Mouse (Mus musculus) kidney, postnatal 0 days (tissue): ENCODE measurements around the gene Cdc34. TPM values are rescaled to one million over a fixed set of nuclear protein-coding genes. Genes with fewer than 3 reads are reported as not detected.
A peak's percentile ranks its signal among the peaks of the same experiment; 100 is the strongest.

ENCODE experiments used
- ATAC-seq: fragments of 200-750 bp; cut with Nextera tagmentation; replicated peaks from 2 replicates; pipeline ENCODE4 v1.8.0; 2017; ENCODE audit warnings: low read depth, moderate number of reproducible peaks, moderate TSS enrichment, moderate library complexity; ENCODE audit not compliant: low FRiP score
- DNase-seq: peaks from one replicate; pipeline ENCODE4 v3.0.0-alpha.2; 2016; ENCODE audit warnings: low spot score
- H3K27ac ChIP-seq: fragments of 300-500 bp; sonication (generic); 2 replicates; pipeline ENCODE4 v1.5.1; 2014; ENCODE audit warnings: mild to moderate bottlenecking
- H3K27me3 ChIP-seq: fragments of 300-500 bp; sonication (generic); 2 replicates; pipeline ENCODE4 v1.6.1; 2014; ENCODE audit warnings: low read length, mixed read lengths; ENCODE audit not compliant: insufficient read depth
- H3K36me3 ChIP-seq: fragments of 300-500 bp; sonication (generic); 2 replicates; pipeline ENCODE4 v1.6.1; 2014; ENCODE audit warnings: low read length, mixed read lengths; ENCODE audit not compliant: insufficient read depth
- H3K4me1 ChIP-seq: fragments of 300-500 bp; sonication (generic); replicated peaks from 2 replicates; pipeline ENCODE4 v1.6.1; 2014; ENCODE audit warnings: antibody characterized with exemption, low read length, mixed read lengths; ENCODE audit not compliant: insufficient read depth
- H3K4me2 ChIP-seq: fragments of 300-500 bp; sonication (generic); 2 replicates; pipeline ENCODE4 v1.6.1; 2014; ENCODE audit warnings: mild to moderate bottlenecking, low read length, moderate library complexity, mixed read lengths
- H3K4me3 ChIP-seq: fragments of 300-500 bp; sonication (generic); replicated peaks from 2 replicates; pipeline ENCODE4 v1.5.1; 2014; ENCODE audit warnings: low read depth, low read length
- H3K9ac ChIP-seq: fragments of 300-500 bp; sonication (generic); 2 replicates; pipeline ENCODE4 v1.6.1; 2014; ENCODE audit warnings: low read depth, low read length
- H3K9me3 ChIP-seq: fragments of 300-500 bp; sonication (generic); replicated peaks from 2 replicates; pipeline ENCODE4 v1.6.1; 2016; ENCODE audit warnings: low read length, inconsistent platforms, mixed read lengths
- CTCF ChIP-seq: IDR thresholded peaks from 2 replicates; pipeline ENCODE4 v1.5.1; 2016; ENCODE audit warnings: antibody characterized with exemption, low read depth, mild to moderate bottlenecking, moderate library complexity
- WGBS: fragments of 180-500 bp; shearing (Covaris S2); extraction: QIAGEN DNeasy Blood & Tissue Kit; methylation state at CpG from one replicate; pipeline ENCODE4 v1.1.7; 2014; 5-methylcytosine and 5-hydroxymethylcytosine counted together
- polyA plus RNA-seq: library from polyadenylated mRNA; unstranded; fragments of >200 nt; fragmentation: Nextera tagmentation; extraction: Ambion mirVana; gene quantifications from 2 replicates; pipeline ENCODE4 v1.2.1, GENCODE M21; 2015

Cdc34 gene
- polyA plus RNA-seq, 1 experiment from 2014 or later: 75.7 TPM

DNA sequence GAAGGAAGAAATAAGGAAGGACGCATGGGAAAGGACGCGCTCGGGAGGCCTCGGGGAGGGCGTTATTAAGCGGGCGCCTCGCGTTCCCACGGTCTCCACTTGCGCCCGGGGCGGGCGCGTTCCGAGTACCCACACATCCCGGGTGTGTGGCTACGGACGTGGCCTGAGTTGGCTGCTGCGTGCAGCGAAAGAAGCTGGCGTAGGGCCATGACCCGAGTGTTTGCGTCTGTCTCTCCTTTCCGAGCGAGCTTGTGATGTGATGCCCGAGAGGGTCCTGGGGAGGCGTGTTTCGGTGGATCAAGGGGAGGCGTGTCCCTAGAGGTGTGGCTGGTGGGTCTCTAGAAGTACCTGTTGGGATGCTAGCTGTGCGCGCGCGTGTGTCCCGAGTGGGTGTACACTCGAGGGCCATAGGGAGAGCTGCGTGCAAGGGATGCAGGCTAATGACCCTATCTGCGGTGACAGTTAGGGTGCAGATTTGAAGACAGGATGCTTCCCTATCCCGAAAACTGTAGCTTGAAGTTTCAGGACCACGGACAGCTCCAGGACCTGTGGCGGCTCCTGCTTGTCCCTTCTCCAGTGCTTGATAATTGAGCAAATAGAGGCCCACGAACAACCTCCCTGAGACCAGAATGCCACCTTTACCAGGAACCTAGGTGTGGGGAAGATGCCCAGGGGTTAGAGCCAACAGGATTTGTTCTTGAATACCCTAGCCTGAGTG is 35.8 kb downstream of the Cdc34 start:
- Histone ChIP-seq H3K27me3 (peaks cover 27% of the 10 kb centered on the region), H3K36me3 (no peaks in the 10 kb centered on the region), H3K9ac (no peak overlapping the region), H3K4me3 (peak overlapping the region; percentile 61), H3K4me1 (peaks cover 15% of the 10 kb centered on the region; the same call in 1 of the 2 replicates), H3K9me3 (no peaks in the 10 kb centered on the region), H3K27ac (no peak overlapping the region), H3K4me2 (peak overlapping the region; percentile 97)
- WGBS: 4% methylated on average over 43 of the region's 43 CpGs
- ATAC-seq (no peak), DNase-seq (peak; percentile 85)
- TF ChIP-seq CTCF: no peak

DNA sequence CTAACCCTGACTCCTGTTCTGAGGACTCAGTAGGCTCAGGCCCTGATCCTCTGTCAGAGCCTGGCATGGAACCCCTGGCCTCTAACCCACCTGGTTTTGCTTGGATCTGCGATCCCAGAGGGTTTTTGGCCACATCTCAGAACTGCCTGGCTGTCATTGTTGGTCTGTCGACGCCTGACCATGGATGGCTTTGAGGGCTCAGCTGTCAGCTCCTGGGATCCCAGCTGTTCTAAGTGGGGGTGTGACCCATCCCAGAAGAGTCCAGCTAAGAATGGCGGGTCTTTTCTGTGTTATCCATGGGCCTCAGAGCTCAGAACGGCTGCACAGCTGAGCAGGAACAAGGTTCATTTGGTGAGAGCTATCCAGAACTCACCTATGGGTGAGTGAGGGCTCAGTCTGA is 39.1 kb downstream of the Cdc34 start:
- no peak for ATAC-seq
- no peak overlapping the region for H3K27ac ChIP-seq
- H3K27me3 ChIP-seq: peaks cover 17% of the 10 kb centered on the region
- H3K9ac ChIP-seq: no peak overlapping the region
- peaks cover 13% of the 10 kb centered on the region; the same call in 1 of the 2 replicates for H3K4me1 ChIP-seq
- no peak for TF ChIP-seq CTCF
- H3K36me3 ChIP-seq: no peaks in the 10 kb centered on the region
- no peaks in the 10 kb centered on the region for H3K9me3 ChIP-seq
- DNase-seq: no peak
- WGBS: 65% methylated on average over 5 of the region's 5 CpGs
- H3K4me2 ChIP-seq: no peak overlapping the region
- H3K4me3 ChIP-seq: no peak overlapping the region

DNA sequence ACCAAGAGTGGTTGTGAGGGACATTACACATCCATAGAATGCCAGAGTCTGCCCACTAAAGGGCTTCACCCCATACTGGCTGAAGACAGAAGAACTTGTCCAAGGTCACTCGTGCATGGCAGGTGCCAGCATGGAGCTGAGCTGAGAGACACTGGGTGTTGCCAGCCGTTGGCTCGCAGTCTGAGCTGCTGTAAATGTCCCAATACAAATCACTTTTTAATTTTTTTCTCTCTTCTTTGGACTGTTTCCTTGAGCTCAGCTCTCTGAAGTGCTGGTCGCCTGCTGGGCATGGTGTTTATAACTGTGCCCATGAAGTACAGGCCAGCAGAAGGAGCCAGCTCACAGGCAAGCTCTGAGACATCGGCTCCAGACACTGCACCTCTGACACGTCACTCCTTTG is 41.1 kb downstream of the Cdc34 start:
- DNase-seq (no peak), ATAC-seq (no peak)
- Histone ChIP-seq H3K4me1 (no peaks in the 10 kb centered on the region; the same call in 1 of the 2 replicates), H3K4me2 (no peak overlapping the region), H3K9me3 (no peaks in the 10 kb centered on the region), H3K4me3 (no peak overlapping the region), H3K9ac (no peak overlapping the region), H3K27me3 (no peaks in the 10 kb centered on the region), H3K36me3 (no peaks in the 10 kb centered on the region), H3K27ac (no peak overlapping the region)
- TF ChIP-seq CTCF: no peak
- 63% methylated on average over 6 of the region's 6 CpGs for WGBS

DNA sequence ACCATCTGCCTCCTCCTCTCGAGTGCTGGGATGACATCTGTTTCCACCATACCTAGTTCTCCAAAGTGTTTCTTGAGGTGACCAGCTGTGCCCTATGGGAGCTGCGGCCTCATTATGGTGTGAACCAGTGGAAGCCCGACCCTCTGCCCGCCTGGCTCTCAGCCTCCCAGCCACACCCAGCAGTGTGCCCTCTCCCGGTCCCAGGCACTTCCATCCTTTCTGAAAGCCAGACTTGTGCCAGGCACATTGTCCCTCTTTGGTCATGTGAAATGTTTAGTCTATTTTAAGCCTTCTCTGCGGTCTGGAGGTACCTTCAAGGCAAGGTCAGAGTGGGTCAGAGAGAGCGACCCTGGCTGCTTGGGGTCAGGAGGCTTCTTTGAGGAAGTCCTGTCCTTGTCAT is 41.7 kb downstream of the Cdc34 start:
- no peak overlapping the region for H3K27ac ChIP-seq

DNA sequence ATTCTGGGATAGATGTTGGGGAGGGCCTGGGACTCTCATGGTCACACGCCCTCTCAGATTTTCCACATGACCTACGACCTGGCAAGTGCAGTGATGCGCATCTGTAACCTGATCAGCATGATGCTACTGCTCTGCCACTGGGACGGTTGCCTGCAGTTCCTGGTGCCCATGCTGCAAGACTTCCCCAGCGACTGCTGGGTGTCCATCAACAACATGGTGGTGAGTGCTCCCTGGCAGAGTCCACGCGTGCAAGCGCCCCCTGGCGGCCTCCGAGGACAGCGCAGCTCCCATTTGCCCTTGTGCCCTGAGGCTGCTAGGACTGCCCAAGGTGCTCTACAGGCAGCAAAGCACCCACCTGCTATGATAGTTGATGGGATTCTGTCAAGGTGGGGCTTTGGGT is 44.1 kb downstream of the Cdc34 start:
- no peaks in the 10 kb centered on the region for H3K9me3 ChIP-seq
- DNase-seq (peak; percentile 71), ATAC-seq (peak; percentile 76)
- H3K27ac ChIP-seq: no peak overlapping the region
- H3K36me3 ChIP-seq: no peaks in the 10 kb centered on the region
- H3K4me1 ChIP-seq: no peaks in the 10 kb centered on the region; the same call in 1 of the 2 replicates
- no peak overlapping the region for H3K9ac ChIP-seq
- no peak overlapping the region for H3K4me3 ChIP-seq
- H3K27me3 ChIP-seq: no peaks in the 10 kb centered on the region
- no peak overlapping the region for H3K4me2 ChIP-seq
- TF ChIP-seq CTCF: peak; percentile 79
- WGBS: 18% methylated on average over 11 of the region's 11 CpGs

More for the DNA sequence above, 41.7 kb downstream of the Cdc34 start:
- Histone ChIP-seq H3K4me1 (no peaks in the 10 kb centered on the region; the same call in 1 of the 2 replicates), H3K9ac (no peak overlapping the region), H3K27me3 (no peaks in the 10 kb centered on the region), H3K4me3 (no peak overlapping the region), H3K36me3 (no peaks in the 10 kb centered on the region), H3K4me2 (no peak overlapping the region), H3K9me3 (no peaks in the 10 kb centered on the region)
- DNase-seq (no peak), ATAC-seq (no peak)
- 80% methylated on average over 7 of the region's 7 CpGs for WGBS
- no peak for TF ChIP-seq CTCF

DNA sequence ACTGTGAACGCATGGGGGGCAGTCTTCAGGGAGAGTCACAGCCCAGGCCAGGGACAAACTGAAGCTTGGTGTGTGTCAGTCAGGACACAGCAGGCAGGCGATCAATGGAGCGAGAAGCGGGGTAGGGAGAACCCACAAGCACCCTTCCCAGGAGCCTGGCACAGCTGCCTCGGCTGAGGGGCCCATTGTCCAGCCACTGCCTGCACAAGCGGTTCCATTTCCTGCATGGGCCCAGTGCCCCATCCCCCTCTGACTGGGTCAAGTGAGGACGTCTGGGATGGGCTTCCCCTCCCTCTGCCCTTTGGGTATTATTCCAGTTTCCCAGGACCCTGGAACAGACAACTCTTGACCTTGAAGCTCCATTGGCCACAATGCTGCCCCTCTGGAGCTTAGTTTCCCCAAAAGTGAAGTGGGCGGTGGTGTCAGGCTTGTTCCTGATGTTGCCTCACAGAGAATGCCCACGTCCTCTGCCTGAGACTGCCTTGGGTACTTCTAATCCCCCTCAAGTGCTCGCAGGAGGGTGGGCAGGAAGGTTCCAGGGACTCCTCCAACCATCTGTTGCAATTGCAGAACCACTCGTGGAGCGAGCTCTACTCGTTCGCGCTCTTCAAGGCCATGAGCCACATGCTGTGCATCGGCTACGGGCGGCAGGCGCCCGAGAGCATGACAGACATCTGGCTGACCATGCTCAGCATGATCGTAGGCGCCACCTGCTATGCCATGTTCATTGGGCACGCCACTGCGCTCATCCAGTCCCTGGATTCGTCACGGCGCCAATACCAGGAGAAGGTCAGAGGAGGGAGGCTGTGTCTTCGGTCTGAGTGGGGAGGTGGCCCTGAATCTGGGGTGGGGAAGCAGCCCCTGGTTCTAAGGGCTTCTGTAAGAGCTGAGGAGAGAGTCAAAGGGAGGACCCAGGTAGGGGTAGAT is 46.6 kb downstream of the Cdc34 start:
- DNase-seq: no peak
- Histone ChIP-seq H3K36me3 (0 out of 2 replicates have a peak, but pooled peaks cover 1% of the 10 kb centered on the region), H3K4me1 (no peaks in the 10 kb centered on the region; the same call in 1 of the 2 replicates), H3K9me3 (no peaks in the 10 kb centered on the region), H3K4me2 (no peak overlapping the region), H3K9ac (no peak overlapping the region), H3K4me3 (no peak overlapping the region), H3K27me3 (no peaks in the 10 kb centered on the region), H3K27ac (no peak overlapping the region)
- no peak for ATAC-seq
- TF ChIP-seq CTCF: no peak
- WGBS: 66% methylated on average over 28 of the region's 28 CpGs
